Comparison of ENCODE assay signal across 17 mouse cellular contexts in the genomic region with DNA sequence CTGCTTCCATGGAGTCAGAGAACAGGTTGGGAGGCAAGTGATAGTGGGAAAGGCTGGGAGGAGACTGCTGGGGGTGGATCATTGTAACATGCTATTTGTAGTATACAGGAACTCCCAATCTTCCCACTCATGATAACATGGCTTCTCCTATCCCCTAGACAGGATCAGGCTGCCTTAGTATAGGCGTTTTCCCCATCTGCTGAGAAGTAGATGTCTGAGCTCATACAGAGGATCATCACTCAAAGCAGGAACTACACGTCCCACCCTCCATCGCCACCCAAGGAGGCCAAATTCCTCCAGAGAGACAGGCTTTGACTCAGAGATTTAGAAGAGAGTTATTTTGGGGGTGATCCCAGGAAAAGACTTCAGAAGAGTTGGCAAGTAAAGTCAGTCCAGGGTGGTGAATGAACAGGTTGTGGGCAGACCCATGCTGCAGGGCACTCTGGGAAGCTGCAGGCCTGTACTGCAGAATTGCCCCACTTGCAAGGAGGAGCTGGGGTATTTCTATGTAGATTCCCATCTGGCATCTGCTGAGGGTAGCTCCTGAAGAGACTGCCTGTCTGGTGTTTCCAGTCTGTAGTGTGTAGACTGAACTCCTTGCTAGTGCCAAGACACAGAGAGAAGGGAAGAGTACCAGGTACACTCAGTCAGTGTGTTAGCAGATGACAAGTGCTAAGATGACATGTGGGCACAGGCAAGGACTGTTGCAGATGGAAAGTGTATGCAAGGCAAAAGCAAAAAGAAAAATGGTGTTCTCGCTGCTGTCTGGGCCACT.
DNase-seq lines count a peak whose midpoint lies in the region; TF ChIP-seq lines count a peak whose summit lies in the region.
"Had no signal": no experiment of that assay in that cellular context is flagged by ENCODE, and none has a peak within 500 bp of the region (broad histone marks: within the 10 kb centered on the region; RNA-seq: fewer than 3 reads in every experiment).

No protein-coding gene starts in this region.

- WGBS in lung, adult 2 months, result 79% methylated on average over 4 of the region's 4 CpGs

- no peak for TF ChIP-seq POLR2A in lung, adult 2 months (IDR thresholded peaks at IDR 0.05; ENCODE audit: borderline replicate concordance, extremely low read depth, low read depth, low read length)

- no peak overlapping the region for H3K4me3 ChIP-seq in gastrocnemius, adult 2 months
- no peak overlapping the region for H3K4me3 ChIP-seq in lung, adult 2 months (replicated peaks; ENCODE audit: extremely low read depth, low read depth, low read length)
- H3K4me3 ChIP-seq: embryonic facial prominence, embryonic 13.5 days; forebrain, embryonic 12.5 days; heart, embryonic 13.5 days had no signal

- DNase-seq in left cerebral cortex, adult 11 months (ENCODE audit: low spot score), result peak; percentile 23
- DNase-seq in left cerebral cortex, postnatal 4 days, result no peak
- DNase-seq in brain, adult 2 months (ENCODE audit: low read depth, low spot score), result peak; percentile 83
- peak; percentile 43 to 52 for DNase-seq in frontal cortex, postnatal 36 days (ENCODE audit: low spot score in 2 of 2)
- DNase-seq in right cerebral cortex, postnatal 25 days, result peak; percentile 24
- DNase-seq in gastrocnemius, adult 2 months, result no peak
- no peak for DNase-seq in lung, adult 2 months
- DNase-seq: adrenal gland, postnatal 10 days; cerebellum, adult 18-20 months; cerebellum, adult 9-11 months; cerebellum, postnatal 36 days; gastrocnemius, postnatal 36 days; heart, adult 11 months; heart, postnatal 36 days had no signal

- TF ChIP-seq CTCF in gastrocnemius, adult 2 months (IDR thresholded peaks at IDR 0.05), result no peak
- no peak for TF ChIP-seq CTCF in lung, adult 2 months (IDR thresholded peaks at IDR 0.05; ENCODE audit: insufficient read depth, low read length)

- no peaks in the 10 kb centered on the region for H3K4me1 ChIP-seq in lung, adult 2 months (ENCODE audit: control insufficient read depth, insufficient read depth, low read length)
- H3K4me1 ChIP-seq: embryonic facial prominence, embryonic 13.5 days had no signal

- intact Hi-C loops in left cerebral cortex, postnatal 4 days (cut with DNase I), result no loop called here
- intact Hi-C loops in gastrocnemius, adult 2 months (cut with DNase I), result no loop called here

- no peak overlapping the region for H3K27ac ChIP-seq in gastrocnemius, adult 2 months
- H3K27ac ChIP-seq: embryonic facial prominence, embryonic 13.5 days; forebrain, embryonic 12.5 days; heart, embryonic 13.5 days had no signal

Comparison
In these comparisons a context has a peak if more than half of its experiments do, and no peak if none do; other contexts are left out.
1. DNase-seq: peak in left cerebral cortex, adult 11 months (single experiment), brain, adult 2 months (single experiment), frontal cortex, postnatal 36 days (2 of 2) and right cerebral cortex, postnatal 25 days (single experiment); none in left cerebral cortex, postnatal 4 days (single experiment), gastrocnemius, adult 2 months (single experiment) and lung, adult 2 months (single experiment).